Mouse (Mus musculus) hindbrain, embryonic 10.5 days (tissue): Measurements from ENCODE around the gene Focad. TPM values are rescaled to one million over a fixed set of nuclear protein-coding genes. Genes with fewer than 3 reads are reported as not detected.

ENCODE experiments used
- DNase-seq: peaks from one replicate; pipeline ENCODE4 v3.0.0-alpha.2; 2017; ENCODE audit warnings: low spot score
- H3K27ac ChIP-seq: fragments of 300-500 bp; sonication (generic); 2 replicates; pipeline ENCODE4 v1.5.1; 2016; ENCODE audit warnings: mild to moderate bottlenecking, moderate library complexity
- H3K27me3 ChIP-seq: fragments of 300-500 bp; sonication (generic); 2 replicates; pipeline ENCODE4 v1.6.1; 2016; ENCODE audit warnings: mild to moderate bottlenecking; ENCODE audit not compliant: poor library complexity, insufficient read depth, severe bottlenecking
- H3K36me3 ChIP-seq: fragments of 300-500 bp; sonication (generic); 2 replicates; pipeline ENCODE4 v1.6.1; 2016; ENCODE audit warnings: mild to moderate bottlenecking, moderate library complexity
- H3K4me1 ChIP-seq: fragments of 300-500 bp; sonication (generic); replicated peaks from 2 replicates; pipeline ENCODE4 v1.6.1; 2016; ENCODE audit warnings: mild to moderate bottlenecking
- H3K4me3 ChIP-seq: fragments of 300-500 bp; sonication (generic); 2 replicates; pipeline ENCODE4 v1.5.1; 2016; ENCODE audit warnings: mild to moderate bottlenecking, moderate library complexity
- H3K9me3 ChIP-seq: fragments of 300-500 bp; sonication (generic); 2 replicates; pipeline ENCODE4 v1.6.1; 2016; ENCODE audit warnings: mild to moderate bottlenecking, moderate library complexity
- WGBS: fragments of 180-500 bp; shearing (Covaris S2); methylation state at CpG from one replicate; pipeline ENCODE4 v1.1.7; 2016; 5-methylcytosine and 5-hydroxymethylcytosine counted together
- polyA plus RNA-seq: library from polyadenylated mRNA; unstranded; fragments of >200 nt; fragmentation: Nextera tagmentation; extraction: Ambion mirVana; gene quantifications from 2 replicates; pipeline ENCODE4 v1.2.1, GENCODE M21; 2016

Focad gene
- polyA plus RNA-seq, 1 experiment from 2014 or later, result 15.1 TPM

GRCm38 (mm10) chr4:88302291-88302690 is 207.9 kb downstream of the Focad start:
- H3K27me3 ChIP-seq, result no peaks in the 10 kb centered on the region
- H3K4me3 ChIP-seq, result no peak overlapping the region
- H3K27ac ChIP-seq, result no peak overlapping the region
- DNase-seq, result no peak
- 0 out of 2 replicates have a peak, but pooled peaks cover 2% of the 10 kb centered on the region for H3K4me1 ChIP-seq
- H3K9me3 ChIP-seq, result no peaks in the 10 kb centered on the region
- no peaks in the 10 kb centered on the region for H3K36me3 ChIP-seq

- Histone ChIP-seq H3K9me3 (no peaks in the 10 kb centered on the region), H3K36me3 (no peaks in the 10 kb centered on the region), H3K27ac (no peak overlapping the region), H3K27me3 (no peaks in the 10 kb centered on the region), H3K4me3 (no peak overlapping the region), H3K4me1 (no peaks in the 10 kb centered on the region)
- no peak for DNase-seq
- WGBS, result 88% methylated on average over 3 of the region's 3 CpGs
Measured at GRCm38 (mm10) chr4:88307691-88308090, 213.3 kb downstream of the Focad start.

- H3K36me3 ChIP-seq, result no peaks in the 10 kb centered on the region
- H3K27ac ChIP-seq, result no peak overlapping the region
- H3K4me1 ChIP-seq, result no peaks in the 10 kb centered on the region
- no peaks in the 10 kb centered on the region for H3K27me3 ChIP-seq
- H3K4me3 ChIP-seq, result no peak overlapping the region
- DNase-seq, result no peak
- H3K9me3 ChIP-seq, result no peaks in the 10 kb centered on the region
- WGBS, result 93% methylated on average over 10 of the region's 10 CpGs
Measured at GRCm38 (mm10) chr4:88308342-88309116, 214.1 kb downstream of the Focad start.

- H3K4me3 ChIP-seq, result no peak overlapping the region
- H3K9me3 ChIP-seq, result no peaks in the 10 kb centered on the region
- no peaks in the 10 kb centered on the region for H3K27me3 ChIP-seq
- H3K36me3 ChIP-seq, result no peaks in the 10 kb centered on the region
- no peak overlapping the region for H3K27ac ChIP-seq
- peak; percentile 51 for DNase-seq
- 53% methylated on average over 2 of the region's 2 CpGs for WGBS
- no peaks in the 10 kb centered on the region for H3K4me1 ChIP-seq
Measured at GRCm38 (mm10) chr4:88309676-88310075, 215.2 kb downstream of the Focad start.

GRCm38 (mm10) chr4:88314898-88315297 is 220.5 kb downstream of the Focad start:
- Histone ChIP-seq H3K4me3 (no peak overlapping the region), H3K9me3 (no peaks in the 10 kb centered on the region), H3K36me3 (no peaks in the 10 kb centered on the region), H3K4me1 (no peaks in the 10 kb centered on the region), H3K27me3 (no peaks in the 10 kb centered on the region), H3K27ac (no peak overlapping the region)
- WGBS, result 81% methylated on average over 3 of the region's 3 CpGs
- no peak for DNase-seq

GRCm38 (mm10) chr4:88320067-88320466 is 225.6 kb downstream of the Focad start:
- H3K27ac ChIP-seq, result no peak overlapping the region
- 90% methylated on average over 1 of the region's 1 CpGs for WGBS
- DNase-seq, result no peak
- no peaks in the 10 kb centered on the region for H3K4me1 ChIP-seq
- no peaks in the 10 kb centered on the region for H3K36me3 ChIP-seq
- no peak overlapping the region for H3K4me3 ChIP-seq
- H3K27me3 ChIP-seq, result no peaks in the 10 kb centered on the region
- no peaks in the 10 kb centered on the region for H3K9me3 ChIP-seq

GRCm38 (mm10) chr4:88325392-88325791 is 231.0 kb downstream of the Focad start:
- Histone ChIP-seq H3K4me1 (no peaks in the 10 kb centered on the region; the same call in 1 of the 2 replicates), H3K4me3 (no peak overlapping the region), H3K36me3 (no peaks in the 10 kb centered on the region), H3K27ac (no peak overlapping the region), H3K9me3 (no peaks in the 10 kb centered on the region), H3K27me3 (no peaks in the 10 kb centered on the region)
- DNase-seq, result no peak
- 87% methylated on average over 5 of the region's 5 CpGs for WGBS

- 84% methylated on average over 4 of the region's 4 CpGs for WGBS
- DNase-seq, result no peak
- H3K36me3 ChIP-seq, result no peaks in the 10 kb centered on the region
- no peak overlapping the region for H3K4me3 ChIP-seq
- H3K4me1 ChIP-seq, result peaks cover 8% of the 10 kb centered on the region; the same call in 1 of the 2 replicates
- no peaks in the 10 kb centered on the region for H3K27me3 ChIP-seq
- no peak overlapping the region for H3K27ac ChIP-seq
- H3K9me3 ChIP-seq, result no peaks in the 10 kb centered on the region
Measured at GRCm38 (mm10) chr4:88334533-88334932, 240.1 kb downstream of the Focad start.

- Histone ChIP-seq H3K4me3 (no peak overlapping the region), H3K4me1 (peaks cover 8% of the 10 kb centered on the region; the same call in 1 of the 2 replicates), H3K36me3 (no peaks in the 10 kb centered on the region), H3K9me3 (no peaks in the 10 kb centered on the region), H3K27me3 (no peaks in the 10 kb centered on the region), H3K27ac (no peak overlapping the region)
- WGBS, result 83% methylated on average over 2 of the region's 2 CpGs
- no peak for DNase-seq
Measured at GRCm38 (mm10) chr4:88336753-88337152, 242.3 kb downstream of the Focad start.

GRCm38 (mm10) chr4:88337365-88337764 is 242.9 kb downstream of the Focad start:
- Histone ChIP-seq H3K36me3 (no peaks in the 10 kb centered on the region), H3K27ac (no peak overlapping the region), H3K4me1 (peaks cover 8% of the 10 kb centered on the region; the same call in 1 of the 2 replicates), H3K9me3 (no peaks in the 10 kb centered on the region), H3K4me3 (no peak overlapping the region), H3K27me3 (no peaks in the 10 kb centered on the region)
- 73% methylated on average over 2 of the region's 2 CpGs for WGBS
- DNase-seq, result no peak

GRCm38 (mm10) chr4:88338130-88338529 is 243.7 kb downstream of the Focad start:
- 54% methylated on average over 5 of the region's 5 CpGs for WGBS
- DNase-seq, result no peak
- Histone ChIP-seq H3K4me3 (no peak overlapping the region), H3K27me3 (no peaks in the 10 kb centered on the region), H3K36me3 (no peaks in the 10 kb centered on the region), H3K4me1 (peaks cover 8% of the 10 kb centered on the region; the same call in 1 of the 2 replicates), H3K9me3 (no peaks in the 10 kb centered on the region), H3K27ac (no peak overlapping the region)

- no peaks in the 10 kb centered on the region for H3K27me3 ChIP-seq
- no peak overlapping the region for H3K27ac ChIP-seq
- H3K9me3 ChIP-seq, result no peaks in the 10 kb centered on the region
- H3K36me3 ChIP-seq, result no peaks in the 10 kb centered on the region
- 78% methylated on average over 11 of the region's 11 CpGs for WGBS
- DNase-seq, result no peak
- H3K4me3 ChIP-seq, result no peak overlapping the region
- H3K4me1 ChIP-seq, result peaks cover 10% of the 10 kb centered on the region; the same call in 1 of the 2 replicates
Measured at GRCm38 (mm10) chr4:88344468-88344867, 250.0 kb downstream of the Focad start.

- H3K4me3 ChIP-seq, result no peak overlapping the region
- H3K27me3 ChIP-seq, result no peaks in the 10 kb centered on the region
- H3K9me3 ChIP-seq, result no peaks in the 10 kb centered on the region
- no peaks in the 10 kb centered on the region for H3K36me3 ChIP-seq
- H3K27ac ChIP-seq, result no peak overlapping the region
- peaks cover 10% of the 10 kb centered on the region; the same call in 1 of the 2 replicates for H3K4me1 ChIP-seq
- DNase-seq, result no peak
- WGBS, result 78% methylated on average over 4 of the region's 4 CpGs
Measured at GRCm38 (mm10) chr4:88345065-88345464, 250.6 kb downstream of the Focad start.
